Mouse (Mus musculus): Measurements from ENCODE around the gene H2-Q1. TPM values are rescaled to one million over a fixed set of nuclear protein-coding genes. Genes with fewer than 3 reads are reported as not detected.

The H2-Q1 gene
- 0.07 and 0.17 TPM in 2 replicates for polyA plus RNA-seq (2015; fragmentation: Nextera tagmentation; extraction: Ambion mirVana)

- Histone ChIP-seq H3K9me3 (ENCODE audit: low read length) (no peaks in the 10 kb centered on the region), H3K9ac (replicated peaks) (peak within 1 kb of the TSS; percentile 44; the same call in 1 of the 2 replicates), H3K4me1 (ENCODE audit: insufficient read depth) (peaks cover 9% of the 10 kb centered on the region), H3K27ac (ENCODE audit: low read depth) (no peak within 1 kb of the TSS), H3K4me3 (ENCODE audit: low read depth, low read length) (peak within 1 kb of the TSS; percentile 37), H3K27me3 (ENCODE audit: insufficient read depth, low read length) (peaks cover 15% of the 10 kb centered on the region), H3K36me3 (replicated peaks; ENCODE audit: insufficient read depth, low read length) (no peaks in the 10 kb centered on the region), H3K4me2 (ENCODE audit: low read depth, low read length) (peak within 1 kb of the TSS; percentile 69)
- no peak for TF ChIP-seq CTCF (IDR thresholded peaks at IDR 0.05; ENCODE audit: low read depth)
- ATAC-seq (peak; percentile 64), DNase-seq (no peak)
- WGBS (ENCODE audit: insufficient replicate concordance): 2% methylated on average over 48 of the region's 55 CpGs
Measured at GRCm38 (mm10) chr17:35320327-35321081, at the start of gene H2-Q1. H2-Q1 (plus strand) TSS chr17:35320405.

GRCm38 (mm10) chr17:35272249-35272648 is 48.0 kb upstream of the H2-Q1 start:
- Histone ChIP-seq H3K4me3 (ENCODE audit: low read depth, low read length) (no peak overlapping the region), H3K4me2 (ENCODE audit: low read depth, low read length) (no peak overlapping the region), H3K9ac (replicated peaks) (no peak overlapping the region), H3K9me3 (ENCODE audit: low read length) (peaks cover 5% of the 10 kb centered on the region; the same call in 1 of the 2 replicates), H3K4me1 (ENCODE audit: insufficient read depth) (no peaks in the 10 kb centered on the region), H3K36me3 (replicated peaks; ENCODE audit: insufficient read depth, low read length) (no peaks in the 10 kb centered on the region), H3K27me3 (ENCODE audit: insufficient read depth, low read length) (peaks cover 14% of the 10 kb centered on the region; the same call in 1 of the 2 replicates), H3K27ac (ENCODE audit: low read depth) (no peak overlapping the region)
- 63% methylated on average over 3 of the region's 3 CpGs for WGBS (ENCODE audit: insufficient replicate concordance)
- DNase-seq (no peak), ATAC-seq (no peak)
- TF ChIP-seq CTCF (IDR thresholded peaks at IDR 0.05; ENCODE audit: low read depth): no peak
- TF ChIP-seq EP300 (IDR thresholded peaks at IDR 0.05; ENCODE audit: low read depth): no peak

GRCm38 (mm10) chr17:35274770-35275169 is 45.4 kb upstream of the H2-Q1 start:
- Histone ChIP-seq H3K27me3 (ENCODE audit: insufficient read depth, low read length) (peaks cover 14% of the 10 kb centered on the region; the same call in 1 of the 2 replicates), H3K9me3 (ENCODE audit: low read length) (peaks cover 5% of the 10 kb centered on the region; the same call in 1 of the 2 replicates), H3K4me1 (ENCODE audit: insufficient read depth) (no peaks in the 10 kb centered on the region), H3K27ac (ENCODE audit: low read depth) (no peak overlapping the region), H3K36me3 (replicated peaks; ENCODE audit: insufficient read depth, low read length) (no peaks in the 10 kb centered on the region), H3K9ac (replicated peaks) (no peak overlapping the region), H3K4me3 (ENCODE audit: low read depth, low read length) (no peak overlapping the region), H3K4me2 (ENCODE audit: low read depth, low read length) (no peak overlapping the region)
- WGBS (ENCODE audit: insufficient replicate concordance): 3% methylated on average over 11 of the region's 11 CpGs
- TF ChIP-seq CTCF (IDR thresholded peaks at IDR 0.05; ENCODE audit: low read depth) (peak; percentile 97), EP300 (IDR thresholded peaks at IDR 0.05; ENCODE audit: low read depth) (no peak)
- ATAC-seq (peak; percentile 79), DNase-seq (peak; percentile 87)

GRCm38 (mm10) chr17:35276304-35276864 is 43.8 kb upstream of the H2-Q1 start:
- TF ChIP-seq EP300 (IDR thresholded peaks at IDR 0.05; ENCODE audit: low read depth): no peak
- no peak for TF ChIP-seq CTCF (IDR thresholded peaks at IDR 0.05; ENCODE audit: low read depth)
- H3K4me3 ChIP-seq (ENCODE audit: low read depth, low read length): no peak overlapping the region
- peaks cover 5% of the 10 kb centered on the region; the same call in 1 of the 2 replicates for H3K9me3 ChIP-seq (ENCODE audit: low read length)
- peak; percentile 40; the same call in 1 of the 2 replicates for ATAC-seq
- H3K27ac ChIP-seq (ENCODE audit: low read depth): no peak overlapping the region
- no peak overlapping the region for H3K4me2 ChIP-seq (ENCODE audit: low read depth, low read length)
- no peak overlapping the region for H3K9ac ChIP-seq (replicated peaks)
- WGBS (ENCODE audit: insufficient replicate concordance): 22% methylated on average over 13 of the region's 13 CpGs
- H3K27me3 ChIP-seq (ENCODE audit: insufficient read depth, low read length): peaks cover 14% of the 10 kb centered on the region; the same call in 1 of the 2 replicates
- no peaks in the 10 kb centered on the region for H3K4me1 ChIP-seq (ENCODE audit: insufficient read depth)
- H3K36me3 ChIP-seq (replicated peaks; ENCODE audit: insufficient read depth, low read length): no peaks in the 10 kb centered on the region
- no peak for DNase-seq

GRCm38 (mm10) chr17:35278049-35278448 is 42.2 kb upstream of the H2-Q1 start:
- DNase-seq (no peak), ATAC-seq (no peak)
- no peaks in the 10 kb centered on the region for H3K4me1 ChIP-seq (ENCODE audit: insufficient read depth)
- H3K9me3 ChIP-seq (ENCODE audit: low read length): peaks cover 5% of the 10 kb centered on the region; the same call in 1 of the 2 replicates
- WGBS (ENCODE audit: insufficient replicate concordance): 64% methylated on average over 8 of the region's 8 CpGs
- H3K27ac ChIP-seq (ENCODE audit: low read depth): no peak overlapping the region
- H3K4me3 ChIP-seq (ENCODE audit: low read depth, low read length): no peak overlapping the region
- H3K27me3 ChIP-seq (ENCODE audit: insufficient read depth, low read length): peaks cover 14% of the 10 kb centered on the region; the same call in 1 of the 2 replicates
- TF ChIP-seq EP300 (IDR thresholded peaks at IDR 0.05; ENCODE audit: low read depth) (no peak), CTCF (IDR thresholded peaks at IDR 0.05; ENCODE audit: low read depth) (no peak)
- H3K4me2 ChIP-seq (ENCODE audit: low read depth, low read length): no peak overlapping the region
- H3K9ac ChIP-seq (replicated peaks): no peak overlapping the region
- H3K36me3 ChIP-seq (replicated peaks; ENCODE audit: insufficient read depth, low read length): no peaks in the 10 kb centered on the region

GRCm38 (mm10) chr17:35278957-35279688 is 41.1 kb upstream of the H2-Q1 start:
- 75% methylated on average over 13 of the region's 13 CpGs for WGBS (ENCODE audit: insufficient replicate concordance)
- no peaks in the 10 kb centered on the region for H3K9me3 ChIP-seq (ENCODE audit: low read length)
- H3K36me3 ChIP-seq (replicated peaks; ENCODE audit: insufficient read depth, low read length): no peaks in the 10 kb centered on the region
- DNase-seq (no peak), ATAC-seq (no peak)
- H3K4me3 ChIP-seq (ENCODE audit: low read depth, low read length): no peak overlapping the region
- no peak overlapping the region for H3K9ac ChIP-seq (replicated peaks)
- H3K27ac ChIP-seq (ENCODE audit: low read depth): no peak overlapping the region
- H3K4me1 ChIP-seq (ENCODE audit: insufficient read depth): no peaks in the 10 kb centered on the region
- TF ChIP-seq EP300 (IDR thresholded peaks at IDR 0.05; ENCODE audit: low read depth) (no peak), CTCF (IDR thresholded peaks at IDR 0.05; ENCODE audit: low read depth) (no peak)
- H3K4me2 ChIP-seq (ENCODE audit: low read depth, low read length): no peak overlapping the region
- H3K27me3 ChIP-seq (ENCODE audit: insufficient read depth, low read length): peaks cover 14% of the 10 kb centered on the region; the same call in 1 of the 2 replicates

All from liver, postnatal 0 days (tissue).